Mouse (Mus musculus) gastrocnemius, postnatal 4 days (tissue): Measurements from ENCODE around the gene Pisd. TPM values are rescaled to one million over a fixed set of nuclear protein-coding genes. Genes with fewer than 3 reads are reported as not detected.
A peak's percentile ranks its signal among the peaks of the same experiment; 100 is the strongest.
"Not testable (repeated sequence)": the region's sequence is repeated elsewhere in the genome, so short reads cannot be mapped to it uniquely, and the experiment has no call there.

Source experiments
- DNase-seq, 2 experiments: peaks; one replicate each; pipeline ENCODE4 v3.0.0; 2021 to 2022; ENCODE audit warnings: low spot score in 2 of 2, mixed read lengths in 2 of 2
- total RNA-seq, 2 experiments: library from RNA; stranded (reverse); gene quantifications; 2 replicates each; pipeline ENCODE4 v1.2.3; 2021

Gene Pisd
- total RNA-seq, 2 experiments from 2014 or later, result 31.1 to 33.4 TPM

- peak in 1 of 2 experiments; percentile 36 for DNase-seq
Measured at GRCm38 (mm10) chr5:32747650-32748375, 37.6 kb downstream of the Pisd start.

DNA sequence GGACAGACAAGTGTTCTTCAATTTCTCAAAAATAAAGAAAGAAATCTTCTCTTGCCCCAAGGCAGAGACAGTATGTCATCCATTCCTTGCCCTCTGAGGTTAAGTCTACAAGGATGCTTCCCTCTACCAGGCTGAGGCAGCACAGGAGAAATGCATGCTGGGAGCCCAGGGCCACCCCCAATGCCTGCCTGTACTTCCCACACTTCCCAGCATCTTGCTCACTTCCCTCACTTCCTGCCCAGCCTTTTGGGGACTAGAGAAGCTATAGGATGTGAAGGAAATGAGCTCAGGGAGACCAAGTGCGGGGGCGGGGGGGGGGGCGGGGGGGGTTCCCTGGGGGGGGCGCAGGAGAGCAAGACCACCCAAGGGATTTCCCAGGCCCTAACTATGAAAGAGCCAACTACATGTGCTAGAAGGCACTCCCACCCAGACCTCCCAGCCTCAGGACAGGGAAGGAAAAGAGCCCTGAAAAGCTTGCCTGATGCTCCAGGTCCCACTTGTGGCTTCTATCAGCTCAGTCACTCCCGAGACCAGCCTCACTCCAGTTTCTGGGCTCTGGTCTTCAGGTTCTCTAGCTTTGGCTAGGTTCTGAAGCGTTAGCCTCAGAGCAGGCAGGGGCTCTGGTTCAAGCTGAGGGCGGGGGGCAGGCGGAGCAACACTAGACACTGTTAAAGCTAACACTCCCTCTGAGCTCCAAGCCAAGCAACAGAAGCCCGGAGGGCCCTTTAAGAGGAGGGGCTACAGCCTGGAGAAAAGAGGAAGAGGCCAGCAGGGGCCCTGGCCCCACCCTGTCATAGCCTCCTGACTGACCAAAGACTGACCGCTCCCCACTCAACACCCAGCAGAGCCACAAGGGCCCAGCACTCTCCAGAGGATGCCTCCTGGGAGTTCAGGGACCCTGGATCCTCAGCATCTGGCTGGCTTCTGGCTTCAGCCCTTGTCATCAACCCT, 39.5 kb downstream of the Pisd start:
- DNase-seq, result peak; percentile 65 to 83

GRCm38 (mm10) chr5:32742149-32742548, 43.3 kb downstream of the Pisd start:
- no peak for DNase-seq

- DNase-seq, result not testable (repeated sequence)
Measured at GRCm38 (mm10) chr5:32741377-32741776, 44.1 kb downstream of the Pisd start.

GRCm38 (mm10) chr5:32740850-32741249, 44.6 kb downstream of the Pisd start:
- not testable (repeated sequence) for DNase-seq

GRCm38 (mm10) chr5:32740138-32740537, 45.3 kb downstream of the Pisd start:
- DNase-seq, result no peak

- not testable (repeated sequence) for DNase-seq
Measured at GRCm38 (mm10) chr5:32736770-32737169, 48.7 kb downstream of the Pisd start.

GRCm38 (mm10) chr5:32735779-32736178, 49.7 kb downstream of the Pisd start:
- DNase-seq, result no peak

DNA sequence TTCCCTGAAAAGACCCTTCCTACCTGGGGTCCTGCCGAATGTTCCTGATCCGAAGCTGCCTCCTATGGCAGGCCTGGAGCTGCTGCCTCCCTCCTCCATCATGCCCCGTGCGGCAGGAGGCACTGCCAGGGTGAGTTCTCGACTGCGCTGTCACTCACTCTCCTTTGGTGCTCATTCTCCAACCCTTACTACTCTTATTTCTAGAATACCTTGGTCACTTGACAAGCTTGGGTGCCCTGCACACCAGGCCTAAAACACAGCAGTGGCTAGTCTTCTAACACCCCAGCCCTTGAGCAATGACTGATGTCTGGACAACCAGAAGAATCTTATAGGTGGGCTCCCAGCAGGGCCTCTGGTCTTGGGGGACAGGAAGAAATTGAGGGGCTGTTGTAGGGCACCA, 51.6 kb downstream of the Pisd start:
- DNase-seq, result not testable (repeated sequence)

DNA sequence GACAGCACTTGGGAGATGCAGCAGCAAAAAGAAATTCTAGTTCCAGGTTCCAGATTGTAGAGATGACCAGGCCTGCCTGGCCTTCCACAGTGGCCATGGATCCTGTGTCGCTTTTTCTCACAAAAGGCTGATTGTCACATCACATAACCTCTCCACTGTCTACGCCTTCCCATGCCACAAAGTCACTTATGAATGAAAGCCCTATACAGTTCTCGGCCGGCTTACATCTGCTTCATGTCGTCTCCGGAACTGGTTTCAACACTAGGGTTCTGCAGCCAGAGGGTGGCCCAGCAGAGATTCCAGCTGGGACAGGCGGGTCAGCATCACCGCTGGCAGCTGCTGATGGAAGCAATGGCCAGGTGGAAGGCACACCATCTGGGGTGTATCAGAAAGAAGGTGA, 56.6 kb downstream of the Pisd start:
- DNase-seq, result peak in 1 of 2 experiments; percentile 6

GRCm38 (mm10) chr5:32728300-32728699, 57.1 kb downstream of the Pisd start:
- DNase-seq, result no peak

DNA sequence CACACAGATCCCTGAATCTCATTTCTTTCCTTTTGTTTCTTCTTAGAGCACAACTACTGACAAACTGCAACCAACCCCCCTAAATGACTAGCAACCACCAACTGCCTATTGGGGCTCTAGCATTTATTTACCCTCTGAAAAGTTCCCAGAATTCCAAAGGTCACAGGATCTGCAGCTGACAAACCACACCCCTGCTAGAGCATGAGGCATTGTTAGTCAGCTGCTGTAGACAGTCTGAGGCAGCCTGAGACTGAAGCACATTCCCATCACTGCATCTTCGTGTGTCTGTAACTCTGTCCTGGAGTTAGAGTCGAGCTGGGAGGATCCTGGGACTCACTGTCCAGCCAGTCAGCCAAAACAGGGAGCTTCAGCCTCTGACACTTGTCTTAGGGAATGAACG, 60.0 kb downstream of the Pisd start:
- DNase-seq, result not testable (repeated sequence)

DNA sequence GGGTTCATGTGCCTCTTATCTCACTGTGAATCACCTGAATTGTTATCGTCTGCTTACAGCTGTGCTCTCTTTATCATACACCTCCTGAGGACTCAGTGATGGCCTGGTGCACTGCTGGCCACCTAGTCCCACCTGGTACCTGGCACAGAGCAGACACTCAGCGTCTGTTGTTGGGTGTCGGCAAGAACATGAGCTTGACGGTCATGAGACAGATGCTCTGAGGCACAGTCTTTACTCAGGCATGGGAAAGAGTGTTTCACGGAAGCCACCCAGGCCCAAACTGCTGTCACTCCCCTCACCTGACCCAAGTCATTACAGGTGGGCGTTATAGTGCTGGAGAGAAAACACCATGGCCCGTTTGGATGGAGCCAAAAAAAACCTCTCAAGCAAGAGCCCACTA, 61.5 kb downstream of the Pisd start:
- DNase-seq, result no peak

DNA sequence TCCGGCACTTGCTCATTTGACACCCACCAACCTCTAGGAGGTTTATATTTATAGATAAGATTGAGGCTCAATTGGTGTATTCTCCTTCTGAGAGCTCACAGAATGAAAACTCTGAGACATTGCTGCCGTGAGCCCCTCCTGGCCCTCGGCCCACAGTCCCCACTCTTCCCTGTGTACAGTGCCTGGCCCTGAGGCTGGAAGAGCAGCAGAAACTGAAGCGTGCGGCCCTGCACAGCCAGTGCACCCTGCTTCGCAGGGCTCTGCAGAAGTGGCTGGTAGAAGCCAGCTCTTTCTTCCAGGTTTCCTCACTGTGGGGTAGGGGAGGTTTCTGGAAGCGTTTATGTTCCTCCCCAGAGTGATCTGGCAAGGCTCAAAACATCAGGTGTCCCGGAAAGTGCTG, 62.7 kb downstream of the Pisd start:
- not testable (repeated sequence) for DNase-seq

- DNase-seq, result no peak
Measured at GRCm38 (mm10) chr5:32722263-32722662, 63.2 kb downstream of the Pisd start.

- DNase-seq, result no peak
Measured at GRCm38 (mm10) chr5:32721316-32721715, 64.1 kb downstream of the Pisd start.

GRCm38 (mm10) chr5:32720416-32720815, 65.0 kb downstream of the Pisd start:
- DNase-seq, result no peak

DNA sequence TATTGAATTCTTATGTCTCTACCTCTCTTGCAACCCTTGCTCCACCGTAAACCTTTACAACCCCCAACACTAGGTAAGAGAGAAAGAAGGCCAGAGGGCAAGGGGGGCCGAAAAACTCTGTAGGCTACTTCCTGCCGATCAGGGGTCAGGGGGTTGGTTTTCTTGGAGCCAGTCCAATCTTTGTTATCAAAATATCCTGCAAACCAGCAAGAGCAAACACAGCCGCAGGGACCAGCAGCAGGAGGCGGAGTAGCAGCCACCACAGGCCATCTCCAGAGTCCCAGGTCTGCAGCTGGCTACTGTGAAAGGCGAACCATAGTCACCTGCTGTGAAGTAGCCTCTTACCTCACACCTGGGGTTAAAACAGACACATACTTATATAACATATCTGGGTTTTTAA, 66.5 kb downstream of the Pisd start:
- no peak for DNase-seq

- DNase-seq, result no peak
Measured at GRCm38 (mm10) chr5:32717726-32718125, 67.7 kb downstream of the Pisd start.

GRCm38 (mm10) chr5:32713703-32714467, 71.6 kb downstream of the Pisd start:
- peak; percentile 83 to 84 for DNase-seq

- no peak for DNase-seq
Measured at GRCm38 (mm10) chr5:32713042-32713702, 72.3 kb downstream of the Pisd start.
